8 mouse cellular contexts compared by ENCODE assay signal in the genomic region with DNA sequence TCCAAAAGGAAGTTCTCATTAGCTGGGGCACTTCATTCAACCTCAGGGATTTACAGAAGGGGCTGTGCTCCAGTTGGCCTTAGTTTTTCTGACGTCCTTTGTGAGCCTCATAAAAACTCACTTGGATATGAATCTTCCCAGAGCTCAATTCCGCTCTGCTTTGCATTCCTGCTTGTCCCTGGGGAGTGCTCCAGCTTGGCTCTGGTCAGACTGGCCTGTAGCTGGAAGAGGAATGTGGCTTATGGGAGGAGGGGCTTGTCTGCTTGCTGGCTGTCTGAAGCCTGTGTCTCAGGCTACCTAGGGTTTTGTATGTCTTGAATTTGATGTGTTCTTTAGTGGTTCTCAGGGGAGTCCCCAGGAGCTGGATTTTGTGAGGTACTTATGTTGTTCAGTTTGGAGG. TPM values are rescaled to one million over a fixed set of nuclear protein-coding genes. Genes with fewer than 3 reads are reported as not detected.
DNase-seq lines count a peak whose midpoint lies in the region; ATAC-seq and TF ChIP-seq lines count a peak whose summit lies in the region.

No protein-coding gene starts in this region.

- ATAC-seq in hindbrain, postnatal 0 days, result peak; percentile 61; the same call in 1 of the 2 replicates
- ATAC-seq in erythroblast, adult 5-6 weeks (replicated peaks; ENCODE audit: low FRiP score, poor library complexity, severe bottlenecking), result no peak

- H3K4me1 ChIP-seq in hindbrain, postnatal 0 days (ENCODE audit: insufficient read depth, low read length), result no peaks in the 10 kb centered on the region

- H3K27me3 ChIP-seq in hindbrain, postnatal 0 days (ENCODE audit: insufficient read depth, low read length), result no peaks in the 10 kb centered on the region

- no peaks in the 10 kb centered on the region for H3K36me3 ChIP-seq in hindbrain, postnatal 0 days (ENCODE audit: insufficient read depth, low read length)

- no peak overlapping the region for H3K27ac ChIP-seq in hindbrain, postnatal 0 days

- H3K4me3 ChIP-seq in hindbrain, postnatal 0 days (ENCODE audit: low read length), result no peak overlapping the region

- peak; percentile 10 for DNase-seq in ovary, adult 18-20 months (ENCODE audit: low spot score)
- DNase-seq in ovary, postnatal 10 days (ENCODE audit: low spot score), result no peak
- peak; percentile 88 for DNase-seq in forelimb bud, embryonic 11.5 days (ENCODE audit: low read depth, low spot score)
- peak; percentile 50 for DNase-seq in hindbrain, postnatal 0 days (ENCODE audit: low spot score)
- peak; percentile 22 for DNase-seq in lung, postnatal 36 days
- no peak for DNase-seq in cerebellum, adult 9-10 months
- DNase-seq in thymus, postnatal 4 days, result no peak

- TF ChIP-seq CTCF in hindbrain, postnatal 0 days (IDR thresholded peaks at IDR 0.05; ENCODE audit: low read depth), result no peak

- no peaks in the 10 kb centered on the region for H3K9me3 ChIP-seq in hindbrain, postnatal 0 days (ENCODE audit: low read length)

- H3K9ac ChIP-seq in hindbrain, postnatal 0 days (replicated peaks; ENCODE audit: low read length), result no peak overlapping the region

- 8% methylated on average over 2 of the region's 2 CpGs for WGBS in hindbrain, postnatal 0 days

- no peak overlapping the region for H3K4me2 ChIP-seq in hindbrain, postnatal 0 days (ENCODE audit: low read depth, low read length)

RNA-seq across cellular contexts. Expression of gene Top2b, which starts 36.4 kb away (rescaled TPM):
- 79.0 and 93.3 TPM in 2 replicates for total RNA-seq in hindbrain, postnatal 0 days (2014; rRNA removed)
- 40.9 and 42.6 TPM in 2 replicates for polyA plus RNA-seq in hindbrain, postnatal 0 days (2015; fragmentation: Nextera tagmentation; extraction: Ambion mirVana)
- total RNA-seq in erythroblast, adult 5-6 weeks (2015; ENCODE audit: low replicate concordance), result 41.8 and 57.5 TPM in 2 replicates
- total RNA-seq in erythroblast, adult 5-6 weeks (2017; ENCODE audit: low replicate concordance), result 82.1 and 149 TPM in 2 replicates

Comparison
In these comparisons a context has a peak if more than half of its experiments do, and no peak if none do; other contexts are left out.
1. DNase-seq: peak in ovary, adult 18-20 months (single experiment), forelimb bud, embryonic 11.5 days (single experiment), hindbrain, postnatal 0 days (single experiment) and lung, postnatal 36 days (single experiment); none in ovary, postnatal 10 days (single experiment), cerebellum, adult 9-10 months (single experiment) and thymus, postnatal 4 days (single experiment).